Mouse (Mus musculus) fibroblast of lung, adult 2 months (primary cell): ENCODE measurements around the gene Bcar3.

Experiments used
- DNase-seq: peaks from one replicate; pipeline ENCODE4 v3.0.0-alpha.2; 2011; ENCODE audit warnings: low read depth

Gene Bcar3

GRCm38 (mm10) chr3:122458743-122459142 lies 164.8 kb downstream of the Bcar3 start:
- DNase-seq: no peak

GRCm38 (mm10) chr3:122460848-122461511 lies 167.0 kb downstream of the Bcar3 start:
- no peak for DNase-seq

GRCm38 (mm10) chr3:122461512-122461881 lies 167.6 kb downstream of the Bcar3 start:
- DNase-seq: no peak

GRCm38 (mm10) chr3:122461932-122462871 lies 168.3 kb downstream of the Bcar3 start:
- DNase-seq: no peak

GRCm38 (mm10) chr3:122463166-122463565 lies 169.2 kb downstream of the Bcar3 start:
- no peak for DNase-seq

GRCm38 (mm10) chr3:122466100-122466730 lies 172.3 kb downstream of the Bcar3 start:
- DNase-seq: no peak

- no peak for DNase-seq
Measured at GRCm38 (mm10) chr3:122467977-122468376, 174.0 kb downstream of the Bcar3 start.

- no peak for DNase-seq
Measured at GRCm38 (mm10) chr3:122470326-122471016, 176.5 kb downstream of the Bcar3 start.

- DNase-seq: no peak
Measured at GRCm38 (mm10) chr3:122471017-122471721, 177.2 kb downstream of the Bcar3 start.

GRCm38 (mm10) chr3:122472412-122472811 lies 178.5 kb downstream of the Bcar3 start:
- no peak for DNase-seq

- no peak for DNase-seq
Measured at GRCm38 (mm10) chr3:122473523-122474034, 179.6 kb downstream of the Bcar3 start.

GRCm38 (mm10) chr3:122474067-122474466 lies 180.1 kb downstream of the Bcar3 start:
- no peak for DNase-seq

GRCm38 (mm10) chr3:122474796-122475195 lies 180.9 kb downstream of the Bcar3 start:
- DNase-seq: no peak

GRCm38 (mm10) chr3:122475735-122476134 lies 181.8 kb downstream of the Bcar3 start:
- DNase-seq: no peak

GRCm38 (mm10) chr3:122476656-122477055 lies 182.7 kb downstream of the Bcar3 start:
- no peak for DNase-seq

GRCm38 (mm10) chr3:122477541-122477940 lies 183.6 kb downstream of the Bcar3 start:
- no peak for DNase-seq

GRCm38 (mm10) chr3:122478735-122479134 lies 184.8 kb downstream of the Bcar3 start:
- no peak for DNase-seq

GRCm38 (mm10) chr3:122480065-122480675 lies 186.2 kb downstream of the Bcar3 start:
- DNase-seq: no peak

- no peak for DNase-seq
Measured at GRCm38 (mm10) chr3:122480986-122481385, 187.1 kb downstream of the Bcar3 start.

- no peak for DNase-seq
Measured at GRCm38 (mm10) chr3:122481891-122482739, 188.2 kb downstream of the Bcar3 start.
